Mouse (Mus musculus): ENCODE measurements at regions not wholly inside any gene's neighbourhood (a gene's known extent, or its start where the extent isn't known, plus 50 kb on each side); places are given as distances from the start of the nearest gene placed in this dataset.

DNA sequence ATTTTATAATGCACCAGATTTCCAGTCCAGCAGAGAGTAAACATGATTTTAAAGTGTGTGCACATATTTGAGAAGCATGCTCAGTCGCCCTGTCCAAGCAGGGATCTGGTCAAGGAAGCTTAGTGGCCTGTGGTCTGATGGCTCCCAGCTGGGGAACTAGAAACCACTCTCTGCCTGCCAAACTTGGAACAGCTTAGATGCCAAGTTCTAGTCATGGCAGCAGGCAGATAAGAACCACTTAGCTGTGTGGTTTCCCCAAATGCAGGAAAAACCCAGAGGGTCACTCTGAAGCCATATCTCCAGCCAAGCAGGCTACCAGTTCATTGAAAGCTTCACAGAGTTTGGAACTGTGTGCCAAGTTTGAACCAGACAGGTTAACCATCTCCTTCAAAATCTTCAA, 86.1 kb downstream of the Fam114a2 start:
- H3K36me3 ChIP-seq (ENCODE audit: control insufficient read depth, insufficient read depth, low read length) = no peaks in the 10 kb centered on the region
- 39% methylated on average over 1 of the region's 1 CpGs for WGBS
- intact Hi-C loops (cut with DNase I) = no loop called here

GRCm38 (mm10) chr11:57431886-57432285, 86.5 kb downstream of the Fam114a2 start:
- DNase-seq = no peak
- peak; percentile 21; the same call in 1 of the 2 replicates for TF ChIP-seq CTCF (IDR thresholded peaks at IDR 0.05)
- no peak for TF ChIP-seq EP300 (IDR thresholded peaks at IDR 0.05; ENCODE audit: insufficient read depth, low read depth, low read length)
- no peak for TF ChIP-seq POLR2A (IDR thresholded peaks at IDR 0.05; ENCODE audit: insufficient read depth, low read depth, low read length)
- no peak overlapping the region for H3K4me3 ChIP-seq
- no peak overlapping the region for H3K27ac ChIP-seq
- H3K79me2 ChIP-seq (replicated peaks; ENCODE audit: control insufficient read depth, insufficient read depth, low read length) = no peaks in the 10 kb centered on the region
- intact Hi-C loops (cut with DNase I) = no loop called here
- H3K36me3 ChIP-seq (ENCODE audit: control insufficient read depth, insufficient read depth, low read length) = no peaks in the 10 kb centered on the region
- no peaks in the 10 kb centered on the region for H3K4me1 ChIP-seq (ENCODE audit: control insufficient read depth, insufficient read depth, low read length)
- H3K9ac ChIP-seq (ENCODE audit: low read depth, low read length) = no peak overlapping the region
- no peaks in the 10 kb centered on the region for H3K27me3 ChIP-seq (ENCODE audit: control insufficient read depth, insufficient read depth, low read length)

More for the DNA sequence above, 86.1 kb downstream of the Fam114a2 start:
- H3K4me1 ChIP-seq (ENCODE audit: control insufficient read depth, insufficient read depth, low read length) = no peaks in the 10 kb centered on the region
- H3K9ac ChIP-seq (ENCODE audit: low read depth, low read length) = no peak overlapping the region
- no peaks in the 10 kb centered on the region for H3K27me3 ChIP-seq (ENCODE audit: control insufficient read depth, insufficient read depth, low read length)
- DNase-seq = no peak
- no peak overlapping the region for H3K27ac ChIP-seq
- H3K79me2 ChIP-seq (replicated peaks; ENCODE audit: control insufficient read depth, insufficient read depth, low read length) = no peaks in the 10 kb centered on the region
- no peak overlapping the region for H3K4me3 ChIP-seq
- TF ChIP-seq CTCF (IDR thresholded peaks at IDR 0.05) = no peak
- no peak for TF ChIP-seq EP300 (IDR thresholded peaks at IDR 0.05; ENCODE audit: insufficient read depth, low read depth, low read length)
- TF ChIP-seq POLR2A (IDR thresholded peaks at IDR 0.05; ENCODE audit: insufficient read depth, low read depth, low read length) = no peak

- H3K27me3 ChIP-seq (ENCODE audit: control insufficient read depth, insufficient read depth, low read length) = no peaks in the 10 kb centered on the region
- H3K4me3 ChIP-seq = no peak overlapping the region
- H3K36me3 ChIP-seq (ENCODE audit: control insufficient read depth, insufficient read depth, low read length) = no peaks in the 10 kb centered on the region
- DNase-seq = peak; percentile 7 to 57
- H3K4me1 ChIP-seq (ENCODE audit: control insufficient read depth, insufficient read depth, low read length) = no peaks in the 10 kb centered on the region
- intact Hi-C loops (cut with DNase I) = loop anchor here (1.0 kb wide), 1 partner anchor 41 kb away; no protein-coding TSS in a partner anchor
- H3K9ac ChIP-seq (ENCODE audit: low read depth, low read length) = no peak overlapping the region
- TF ChIP-seq EP300 (IDR thresholded peaks at IDR 0.05; ENCODE audit: insufficient read depth, low read depth, low read length) (no peak), CTCF (IDR thresholded peaks at IDR 0.05) (peak; percentile 74)
- no peak overlapping the region for H3K27ac ChIP-seq
- 58% methylated on average over 12 of the region's 12 CpGs for WGBS
- H3K79me2 ChIP-seq (replicated peaks; ENCODE audit: control insufficient read depth, insufficient read depth, low read length) = no peaks in the 10 kb centered on the region
Observed at GRCm38 (mm10) chr11:57426046-57426805, 92.2 kb downstream of the Fam114a2 start.

DNA sequence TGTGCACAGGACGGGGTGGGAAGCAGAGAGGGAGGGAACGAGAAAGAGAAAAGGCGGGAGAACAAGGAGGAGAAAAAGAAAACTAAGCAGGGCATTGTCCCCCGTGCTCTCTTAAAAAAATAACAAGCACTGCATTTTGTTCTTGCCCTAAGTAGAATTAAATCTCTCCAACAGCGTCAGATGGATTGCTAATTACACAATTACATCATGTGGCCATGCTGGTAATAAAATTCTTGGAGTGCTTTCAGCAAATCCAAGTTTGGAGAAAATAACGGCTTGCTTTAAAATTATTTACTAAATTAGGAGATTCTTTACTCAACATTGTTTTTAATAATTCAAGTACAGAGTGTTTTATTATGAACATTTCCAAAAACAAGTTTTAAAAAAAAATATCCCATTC, 99.0 kb downstream of the Fam114a2 start:
- Histone ChIP-seq H3K9ac (ENCODE audit: low read depth, low read length) (no peak overlapping the region), H3K27ac (no peak overlapping the region), H3K4me3 (no peak overlapping the region), H3K27me3 (ENCODE audit: control insufficient read depth, insufficient read depth, low read length) (no peaks in the 10 kb centered on the region), H3K79me2 (replicated peaks; ENCODE audit: control insufficient read depth, insufficient read depth, low read length) (no peaks in the 10 kb centered on the region), H3K4me1 (ENCODE audit: control insufficient read depth, insufficient read depth, low read length) (no peaks in the 10 kb centered on the region), H3K36me3 (ENCODE audit: control insufficient read depth, insufficient read depth, low read length) (no peaks in the 10 kb centered on the region)
- TF ChIP-seq EP300 (IDR thresholded peaks at IDR 0.05; ENCODE audit: insufficient read depth, low read depth, low read length) (no peak), POLR2A (IDR thresholded peaks at IDR 0.05; ENCODE audit: insufficient read depth, low read depth, low read length) (no peak), CTCF (IDR thresholded peaks at IDR 0.05) (no peak)
- WGBS = 79% methylated on average over 6 of the region's 6 CpGs
- DNase-seq = no peak
- intact Hi-C loops (cut with DNase I) = no loop called here

GRCm38 (mm10) chr11:57416011-57416410, 102.4 kb downstream of the Fam114a2 start:
- DNase-seq = no peak
- Histone ChIP-seq H3K9ac (ENCODE audit: low read depth, low read length) (no peak overlapping the region), H3K79me2 (replicated peaks; ENCODE audit: control insufficient read depth, insufficient read depth, low read length) (no peaks in the 10 kb centered on the region), H3K4me1 (ENCODE audit: control insufficient read depth, insufficient read depth, low read length) (no peaks in the 10 kb centered on the region), H3K36me3 (ENCODE audit: control insufficient read depth, insufficient read depth, low read length) (no peaks in the 10 kb centered on the region), H3K27ac (no peak overlapping the region), H3K27me3 (ENCODE audit: control insufficient read depth, insufficient read depth, low read length) (no peaks in the 10 kb centered on the region), H3K4me3 (no peak overlapping the region)
- 84% methylated on average over 11 of the region's 11 CpGs for WGBS
- intact Hi-C loops (cut with DNase I) = no loop called here
- TF ChIP-seq CTCF (IDR thresholded peaks at IDR 0.05) (no peak), EP300 (IDR thresholded peaks at IDR 0.05; ENCODE audit: insufficient read depth, low read depth, low read length) (no peak)

GRCm38 (mm10) chr11:57415167-57415566, 103.2 kb downstream of the Fam114a2 start:
- WGBS = 73% methylated on average over 5 of the region's 5 CpGs
- Histone ChIP-seq H3K9ac (ENCODE audit: low read depth, low read length) (no peak overlapping the region), H3K27ac (no peak overlapping the region), H3K27me3 (ENCODE audit: control insufficient read depth, insufficient read depth, low read length) (no peaks in the 10 kb centered on the region), H3K36me3 (ENCODE audit: control insufficient read depth, insufficient read depth, low read length) (no peaks in the 10 kb centered on the region), H3K79me2 (replicated peaks; ENCODE audit: control insufficient read depth, insufficient read depth, low read length) (no peaks in the 10 kb centered on the region), H3K4me1 (ENCODE audit: control insufficient read depth, insufficient read depth, low read length) (no peaks in the 10 kb centered on the region), H3K4me3 (no peak overlapping the region)
- DNase-seq = no peak
- TF ChIP-seq EP300 (IDR thresholded peaks at IDR 0.05; ENCODE audit: insufficient read depth, low read depth, low read length) (no peak), POLR2A (IDR thresholded peaks at IDR 0.05; ENCODE audit: insufficient read depth, low read depth, low read length) (no peak), CTCF (IDR thresholded peaks at IDR 0.05) (no peak)
- intact Hi-C loops (cut with DNase I) = no loop called here
